Mouse (Mus musculus) CH12.LX (cell line): ENCODE measurements at regions not wholly inside any gene's neighbourhood (a gene's known extent, or its start where the extent isn't known, plus 50 kb on each side); places are given as distances from the start of the nearest gene placed in this dataset.

ENCODE experiments used
- DNase-seq: peaks from one replicate; pipeline ENCODE4 v3.0.0-alpha.2; 2013; ENCODE audit errors: extremely low read depth
- H3K27ac ChIP-seq: 2 replicates; pipeline ENCODE4 v1.5.1; 2012; ENCODE audit warnings: low read depth, mild to moderate bottlenecking, control low read depth, moderate library complexity; ENCODE audit not compliant: insufficient read depth
- H3K27me3 ChIP-seq: replicated peaks from 2 replicates; pipeline ENCODE3; 2012; ENCODE audit warnings: inconsistent platforms
- H3K36me3 ChIP-seq, 2 experiments: replicated peaks in 1 of 2; 2 replicates each; pipeline versions ENCODE3 to v1.6.1; 2012; ENCODE audit warnings: inconsistent platforms in 1 of 2, low read length in 1 of 2, mild to moderate bottlenecking in 1 of 2, mixed read lengths in 1 of 2, moderate library complexity in 1 of 2; ENCODE audit not compliant: control insufficient read depth in 1 of 2, insufficient read depth in 1 of 2
- H3K4me1 ChIP-seq, 2 experiments: 2 replicates each; pipeline ENCODE4 v1.6.1; 2012; ENCODE audit warnings: inconsistent platforms in 1 of 2, moderate library complexity in 1 of 2; ENCODE audit not compliant: insufficient read depth in 2 of 2, control insufficient read depth in 1 of 2
- H3K4me2 ChIP-seq: 2 replicates; pipeline ENCODE4 v1.6.1; 2012; ENCODE audit warnings: low read depth, mild to moderate bottlenecking, control low read depth; ENCODE audit not compliant: poor library complexity, insufficient read depth, severe bottlenecking
- H3K4me3 ChIP-seq, 3 experiments: fragments of 150-350 bp in 1 of 3; sonication (generic) in 1 of 3; replicated peaks in 1 of 3; 2 replicates each; pipeline versions ENCODE3 to v1.5.1; 2011 to 2012; ENCODE audit warnings: low read depth in 2 of 3, low read length in 2 of 3, mild to moderate bottlenecking in 2 of 3, moderate library complexity in 2 of 3, control low read depth in 1 of 3, improper control_type of control experiment in 1 of 3, inconsistent platforms in 1 of 3, mixed read lengths in 1 of 3; ENCODE audit not compliant: poor library complexity in 1 of 3
- H3K79me2 ChIP-seq: replicated peaks from 2 replicates; pipeline ENCODE4 v1.6.1; 2012; ENCODE audit warnings: mild to moderate bottlenecking, moderate library complexity; ENCODE audit not compliant: control insufficient read depth, poor library complexity, insufficient read depth, severe bottlenecking; ENCODE audit errors: extremely low read depth
- H3K9ac ChIP-seq: 2 replicates; pipeline ENCODE4 v1.6.1; 2012; ENCODE audit warnings: low read depth, mild to moderate bottlenecking, control low read depth, moderate library complexity; ENCODE audit not compliant: insufficient read depth
- H3K9me3 ChIP-seq: replicated peaks from 2 replicates; pipeline ENCODE3; 2012; ENCODE audit warnings: low read length, inconsistent platforms, mixed read lengths
- BHLHE40 ChIP-seq: IDR thresholded peaks from 2 replicates; pipeline ENCODE4 v1.6.1; 2011; ENCODE audit warnings: mild to moderate bottlenecking, low read depth, low read length, improper control_type of control experiment
- CHD1 ChIP-seq: IDR thresholded peaks from 2 replicates; pipeline ENCODE4 v1.6.1; 2012; ENCODE audit warnings: low read depth, low read length, improper control_type of control experiment, inconsistent platforms
- CHD2 ChIP-seq: IDR thresholded peaks from 2 replicates; pipeline ENCODE4 v1.6.1; 2011; ENCODE audit warnings: low read length, improper control_type of control experiment
- CTCF ChIP-seq, 2 experiments: IDR thresholded peaks in 1 of 2; conservative IDR thresholded peaks in 1 of 2; 2 replicates each; pipeline ENCODE4 v1.5.1; 2011 to 2012; ENCODE audit warnings: low read depth in 2 of 2, low read length in 2 of 2, improper control_type of control experiment in 1 of 2, inconsistent platforms in 1 of 2, mild to moderate bottlenecking in 1 of 2, moderate library complexity in 1 of 2
- E2F4 ChIP-seq: IDR thresholded peaks from 2 replicates; pipeline ENCODE4 v1.6.1; 2011; ENCODE audit warnings: low read depth, low read length, improper control_type of control experiment; ENCODE audit not compliant: insufficient replicate concordance
- ELF1 ChIP-seq: IDR thresholded peaks from 2 replicates; pipeline ENCODE4 v1.6.1; 2014; ENCODE audit warnings: low read depth, mild to moderate bottlenecking, inconsistent platforms, low read length, improper control_type of control experiment
- EP300 ChIP-seq: IDR thresholded peaks from 2 replicates; pipeline ENCODE4 v1.6.1; 2011; ENCODE audit warnings: low read length, improper control_type of control experiment
- ETS1 ChIP-seq: conservative IDR thresholded peaks from 2 replicates; pipeline ENCODE4 v1.6.1; 2012; ENCODE audit warnings: low read depth, mild to moderate bottlenecking, inconsistent platforms, low read length, improper control_type of control experiment, moderate library complexity
- GABPA ChIP-seq: IDR thresholded peaks from 2 replicates; pipeline ENCODE4 v1.6.1; 2012; ENCODE audit warnings: low read depth, low read length, improper control_type of control experiment, inconsistent platforms; ENCODE audit not compliant: insufficient replicate concordance
- IRF4 ChIP-seq: IDR thresholded peaks from 2 replicates; pipeline ENCODE4 v1.6.1; 2014; ENCODE audit warnings: low read depth, mild to moderate bottlenecking, inconsistent platforms, low read length, improper control_type of control experiment
- MAX ChIP-seq: IDR thresholded peaks from 2 replicates; pipeline ENCODE4 v1.6.1; 2011; ENCODE audit warnings: low read length, improper control_type of control experiment
- MAZ ChIP-seq: IDR thresholded peaks from 2 replicates; pipeline ENCODE4 v1.6.1; 2012; ENCODE audit warnings: low read depth, mild to moderate bottlenecking, inconsistent platforms, low read length, improper control_type of control experiment, moderate library complexity
- MEF2A ChIP-seq: IDR thresholded peaks from 2 replicates; pipeline ENCODE4 v1.6.1; 2014; ENCODE audit warnings: low read depth, mild to moderate bottlenecking, inconsistent platforms, low read length, improper control_type of control experiment, borderline replicate concordance
- MYC ChIP-seq: IDR thresholded peaks from 2 replicates; pipeline ENCODE4 v1.6.1; 2011; ENCODE audit warnings: low read depth, mild to moderate bottlenecking, improper control_type of control experiment, low read length
- NELFE ChIP-seq: IDR thresholded peaks from 2 replicates; pipeline ENCODE4 v1.6.1; 2011; ENCODE audit warnings: low read depth, low read length, improper control_type of control experiment
- PAX5 ChIP-seq: IDR thresholded peaks from 2 replicates; pipeline ENCODE4 v1.6.1; 2012; ENCODE audit warnings: low read length, inconsistent platforms, mixed read lengths
- POLR2A ChIP-seq: IDR thresholded peaks from 2 replicates; pipeline ENCODE4 v1.6.1; 2011; ENCODE audit warnings: low read depth, mild to moderate bottlenecking, improper control_type of control experiment, low read length
- POLR2AphosphoS2 ChIP-seq: IDR thresholded peaks from 2 replicates; pipeline ENCODE4 v1.6.1; 2011; ENCODE audit warnings: low read depth, low read length, improper control_type of control experiment
- RAD21 ChIP-seq: IDR thresholded peaks from 2 replicates; pipeline ENCODE4 v1.6.1; 2011; ENCODE audit warnings: low read depth, mild to moderate bottlenecking, low read length, improper control_type of control experiment, moderate library complexity
- SIN3A ChIP-seq: IDR thresholded peaks from 2 replicates; pipeline ENCODE4 v1.6.1; 2012; ENCODE audit warnings: low read length, improper control_type of control experiment, inconsistent platforms
- TBP ChIP-seq: conservative IDR thresholded peaks from 2 replicates; pipeline ENCODE4 v1.6.1; 2011; ENCODE audit warnings: low read depth, low read length, improper control_type of control experiment
- TCF12 ChIP-seq: IDR thresholded peaks from 2 replicates; pipeline ENCODE4 v1.6.1; 2014; ENCODE audit warnings: low read depth, mild to moderate bottlenecking, inconsistent platforms, low read length, improper control_type of control experiment
- UBTF ChIP-seq: IDR thresholded peaks from 2 replicates; pipeline ENCODE4 v1.6.1; 2012; ENCODE audit warnings: low read depth, mild to moderate bottlenecking, inconsistent platforms, low read length, improper control_type of control experiment, moderate library complexity
- USF1 ChIP-seq: IDR thresholded peaks from 2 replicates; pipeline ENCODE4 v1.6.1; 2014; ENCODE audit warnings: low read depth, mild to moderate bottlenecking, inconsistent platforms, low read length, improper control_type of control experiment
- USF2 ChIP-seq: conservative IDR thresholded peaks from 2 replicates; pipeline ENCODE4 v1.6.1; 2011; ENCODE audit warnings: low read depth, low read length, improper control_type of control experiment
- ZC3H11A ChIP-seq: IDR thresholded peaks from 2 replicates; pipeline ENCODE4 v1.6.1; 2012; ENCODE audit warnings: low read depth, mild to moderate bottlenecking, inconsistent platforms, low read length, improper control_type of control experiment
- ZKSCAN1 ChIP-seq: IDR thresholded peaks from 2 replicates; pipeline ENCODE4 v1.6.1; 2012; ENCODE audit warnings: low read depth, inconsistent platforms, low read length, improper control_type of control experiment, borderline replicate concordance
- ZNF384 ChIP-seq: IDR thresholded peaks from 2 replicates; pipeline ENCODE4 v1.6.1; 2012; ENCODE audit warnings: low read depth, low read length, improper control_type of control experiment, inconsistent platforms
- dilution Hi-C: fragments of 300-500 bp; cut with MboI; formaldehyde crosslinking; loops from 2 replicates; pipeline ENCODE4 v1.14.3; 2020; ENCODE audit warnings: low sequenced_read_pairs; ENCODE audit not compliant: extremely low pct_unique_long_range_greater_than_20kb, extremely low pct_ligation_motif_present
- in situ Hi-C: fragments of 300-500 bp; cut with MboI; formaldehyde crosslinking; loops from 3 replicates; pipeline ENCODE4 v1.14.3; 2019; ENCODE audit warnings: low sequenced_read_pairs, low pct_ligation_motif_present, low pct_unique_long_range_greater_than_20kb, mixed read lengths

- in situ Hi-C loops = no loop called here
These were observed 103.7 kb upstream of the Tab2 start for GRCm38 (mm10) chr10:8059769-8060168.

GRCm38 (mm10) chr10:8057855-8058254, 101.8 kb upstream of the Tab2 start:
- dilution Hi-C loops = no loop called here

More at GRCm38 (mm10) chr10:8059769-8060168, 103.7 kb upstream of the Tab2 start:
- Histone ChIP-seq H3K36me3 (no peaks in the 10 kb centered on the region), H3K27me3 (no peaks in the 10 kb centered on the region), H3K79me2 (no peaks in the 10 kb centered on the region), H3K27ac (no peak overlapping the region), H3K4me3 (no peak overlapping the region), H3K9me3 (peaks cover 2% of the 10 kb centered on the region), H3K4me2 (no peak overlapping the region), H3K4me1 (peaks cover 0 to 19% of the 10 kb centered on the region in 2 experiments; a peak in 2 of 4 replicates), H3K9ac (no peak overlapping the region)
- TF ChIP-seq SIN3A = no peak
- DNase-seq = no peak
- dilution Hi-C loops = no loop called here

GRCm38 (mm10) chr10:8055293-8055692, 99.3 kb upstream of the Tab2 start:
- no peaks in the 10 kb centered on the region for H3K27me3 ChIP-seq
- dilution Hi-C loops (no loop called here), in situ Hi-C loops (no loop called here)
- DNase-seq = no peak
- H3K36me3 ChIP-seq = no peaks in the 10 kb centered on the region
- H3K4me1 ChIP-seq = peaks cover 0 to 3% of the 10 kb centered on the region in 2 experiments; a peak in 1 of 4 replicates
- no peak overlapping the region for H3K4me2 ChIP-seq
- H3K4me3 ChIP-seq = no peak overlapping the region
- no peak overlapping the region for H3K27ac ChIP-seq
- H3K9ac ChIP-seq = no peak overlapping the region
- no peaks in the 10 kb centered on the region for H3K9me3 ChIP-seq
- H3K79me2 ChIP-seq = no peaks in the 10 kb centered on the region
- TF ChIP-seq ZKSCAN1 (no peak), TBP (no peak), UBTF (no peak), MYC (no peak), PAX5 (no peak), SIN3A (no peak), NELFE (no peak), TCF12 (0 out of 2 replicates have a peak, but pooled peaks have one; percentile 43), MAZ (no peak), POLR2AphosphoS2 (no peak), RAD21 (peak; percentile 32), CTCF (conservative IDR thresholded peaks at IDR 0.05 in 1 of 2, IDR thresholded peaks at IDR 0.05 in 1 of 2; ENCODE audit: low read depth in 2 of 2, low read length in 2 of 2) (peak in 1 of 2 experiments; percentile 29; a peak in 2 of 4 replicates), USF2 (no peak), EP300 (peak; percentile 56; the same call in 1 of the 2 replicates), CHD2 (no peak), POLR2A (no peak), MAX (no peak), GABPA (no peak), ZC3H11A (no peak), ETS1 (no peak), E2F4 (no peak), USF1 (no peak), ELF1 (peak; percentile 35; the same call in 1 of the 2 replicates), CHD1 (no peak), BHLHE40 (peak; percentile 39; the same call in 1 of the 2 replicates), IRF4 (peak; percentile 85), ZNF384 (no peak)

More at GRCm38 (mm10) chr10:8057855-8058254, 101.8 kb upstream of the Tab2 start:
- Histone ChIP-seq H3K9me3 (peaks cover 2% of the 10 kb centered on the region), H3K4me3 (no peak overlapping the region), H3K36me3 (no peaks in the 10 kb centered on the region), H3K27ac (no peak overlapping the region), H3K9ac (no peak overlapping the region), H3K4me2 (no peak overlapping the region), H3K27me3 (no peaks in the 10 kb centered on the region), H3K4me1 (peaks cover 0 to 17% of the 10 kb centered on the region in 2 experiments; a peak in 2 of 4 replicates), H3K79me2 (no peaks in the 10 kb centered on the region)
- DNase-seq = no peak
- TF ChIP-seq ZKSCAN1 (no peak), MEF2A (no peak)
- in situ Hi-C loops = no loop called here
